Mouse (Mus musculus) left cerebral cortex, postnatal 36 days (tissue): Measurements from ENCODE around the gene Mtrr. TPM values are rescaled to one million over a fixed set of nuclear protein-coding genes. Genes with fewer than 3 reads are reported as not detected.

Source experiments
- DNase-seq, 2 experiments: peaks; one replicate each; pipeline ENCODE4 v3.0.0; 2021 to 2022; ENCODE audit warnings: low spot score in 2 of 2, mixed read lengths in 1 of 2
- intact Hi-C: fragments of 180-260 bp; cut with DNase I; formaldehyde crosslinking; loops from one replicate; pipeline ENCODE4 v1.15.1; 2025
- total RNA-seq, 2 experiments: library from RNA; stranded (reverse); gene quantifications; 2 replicates each; pipeline ENCODE4 v1.2.3; 2021

The Mtrr gene
- 10 to 100 TPM; 14.3 to 19.3 TPM for total RNA-seq

- peak; percentile 99 for DNase-seq
- intact Hi-C loops = loop anchor here (10.0 kb wide), 1 partner anchor 1033 kb away; the partner anchor contains the start of gene Srd5a1
Measured at GRCm38 (mm10) chr13:68581747-68582516, at the start of gene Mtrr, which contains the start of gene Fastkd3. TSS of gene Mtrr (minus strand) at chr13:68582149. TSS of gene Fastkd3 (plus strand) at chr13:68582234.

DNA sequence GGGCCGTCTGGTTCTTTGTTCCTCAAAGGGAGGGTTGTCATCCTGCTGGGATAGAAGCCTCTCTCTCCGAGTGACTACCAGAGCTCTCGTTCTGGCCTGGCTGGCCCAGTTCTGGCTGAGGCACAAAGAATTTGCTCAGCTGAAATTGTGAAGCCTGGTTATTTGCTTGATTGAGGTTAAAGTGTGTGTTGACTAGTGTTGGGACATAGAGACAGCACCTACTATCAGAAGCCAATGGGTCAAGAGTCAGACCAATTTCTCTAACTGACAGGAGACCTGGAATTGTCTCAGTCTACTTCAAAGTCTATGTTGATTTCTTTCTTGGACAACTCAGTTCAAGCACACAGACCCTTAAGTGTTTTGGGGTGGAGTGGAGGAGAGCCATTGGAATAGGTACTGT, 45.1 kb upstream of the Mtrr start:
- intact Hi-C loops = no loop called here
- no peak for DNase-seq

- intact Hi-C loops = loop anchor here (5.0 kb wide), 1 partner anchor 840 kb away; no protein-coding TSS in a partner anchor
- DNase-seq = no peak
Measured at GRCm38 (mm10) chr13:68622792-68623191, 40.8 kb upstream of the Mtrr start.

GRCm38 (mm10) chr13:68607652-68608405, 25.9 kb upstream of the Mtrr start:
- intact Hi-C loops = no loop called here

GRCm38 (mm10) chr13:68605689-68606126, 23.8 kb upstream of the Mtrr start:
- intact Hi-C loops = no loop called here
- DNase-seq = peak in 1 of 2 experiments; percentile 23

More at GRCm38 (mm10) chr13:68607652-68608405, 25.9 kb upstream of the Mtrr start:
- DNase-seq = peak in 1 of 2 experiments; percentile 17

DNA sequence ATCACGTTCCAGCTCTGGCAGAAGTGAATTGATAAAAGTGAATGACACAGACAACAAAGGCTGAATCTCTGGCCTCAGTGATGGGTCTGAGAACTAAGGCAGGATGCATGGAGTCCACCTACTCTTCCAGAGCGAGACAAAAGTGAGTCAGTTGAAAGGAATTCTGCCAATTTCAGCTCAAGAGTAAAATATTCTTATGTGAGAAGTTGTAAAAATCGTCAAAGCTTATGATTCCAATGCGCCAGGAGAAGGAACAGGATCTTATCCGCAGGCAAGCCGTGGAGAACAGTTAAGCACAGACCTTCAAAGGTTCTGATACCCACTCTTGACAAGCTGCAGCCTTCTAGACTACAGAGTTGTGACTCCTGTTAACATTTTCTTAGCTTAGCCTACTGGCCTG, 21.1 kb upstream of the Mtrr start:
- DNase-seq = peak in 1 of 2 experiments; percentile 27

DNA sequence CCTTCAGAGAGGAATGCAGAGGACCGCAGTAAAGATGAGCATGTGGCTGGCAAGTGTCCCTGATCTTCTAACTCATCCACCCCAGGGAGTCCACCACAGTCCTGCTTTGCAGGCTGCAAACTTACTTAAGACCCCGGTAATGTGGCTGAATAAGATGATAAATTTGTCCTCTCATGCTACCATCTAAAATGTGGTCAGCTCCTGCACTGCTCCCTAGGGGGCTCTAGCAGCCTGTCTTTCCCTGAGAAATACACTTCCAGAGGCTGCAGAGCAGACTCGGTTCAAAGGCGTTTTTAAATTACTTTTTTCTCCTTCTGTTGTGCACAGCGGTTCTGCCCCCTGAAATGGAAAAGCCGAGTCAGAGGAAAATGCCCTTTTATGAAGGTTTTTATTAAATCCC, 19.2 kb upstream of the Mtrr start:
- DNase-seq = peak in 1 of 2 experiments; percentile 46
- intact Hi-C loops = loop anchor here (2.0 to 5.0 kb wide), 3 partner anchors 396 to 886 kb away; partner anchors contain the start of gene Adcy2

More for the DNA sequence above, 21.1 kb upstream of the Mtrr start:
- intact Hi-C loops = loop anchor here (5.0 kb wide), 2 partner anchors 394 to 884 kb away; partner anchors contain the start of gene Adcy2

- intact Hi-C loops = loop anchor here (10.0 kb wide), 1 partner anchor 476 kb away; no protein-coding TSS in a partner anchor
- DNase-seq = no peak
Measured at GRCm38 (mm10) chr13:68598953-68599352, 17.0 kb upstream of the Mtrr start.

DNA sequence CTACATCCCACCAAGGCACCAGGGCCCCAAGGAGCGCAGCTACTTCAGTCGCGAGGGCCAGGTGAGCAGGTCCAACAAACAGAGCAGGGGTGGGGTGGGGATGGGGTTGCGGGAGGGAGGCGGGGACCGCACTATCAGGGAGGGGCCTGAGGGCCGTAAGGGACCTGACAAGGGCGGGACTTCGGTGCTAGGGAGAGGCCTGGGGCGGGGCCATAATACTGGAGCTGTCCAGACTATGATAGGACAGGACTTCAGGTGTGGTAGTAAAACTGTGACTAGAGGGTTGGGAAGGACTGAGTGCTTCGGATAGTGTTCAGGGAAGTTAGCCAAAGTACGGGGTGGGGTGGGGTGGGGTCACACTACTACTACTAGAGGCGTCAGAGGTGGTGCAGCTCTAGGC, 15.7 kb upstream of the Mtrr start:
- intact Hi-C loops = loop anchor here (10.0 kb wide), 1 partner anchor 477 kb away; no protein-coding TSS in a partner anchor
- peak in 1 of 2 experiments; percentile 24 for DNase-seq

GRCm38 (mm10) chr13:68597199-68597598, 15.2 kb upstream of the Mtrr start, which contains the start of gene 1700001L19Rik:
TSS of gene 1700001L19Rik (plus strand) at chr13:68597421.
- DNase-seq = peak in 1 of 2 experiments; percentile 52
- intact Hi-C loops = loop anchor here (10.0 kb wide), 1 partner anchor 478 kb away; no protein-coding TSS in a partner anchor

DNA sequence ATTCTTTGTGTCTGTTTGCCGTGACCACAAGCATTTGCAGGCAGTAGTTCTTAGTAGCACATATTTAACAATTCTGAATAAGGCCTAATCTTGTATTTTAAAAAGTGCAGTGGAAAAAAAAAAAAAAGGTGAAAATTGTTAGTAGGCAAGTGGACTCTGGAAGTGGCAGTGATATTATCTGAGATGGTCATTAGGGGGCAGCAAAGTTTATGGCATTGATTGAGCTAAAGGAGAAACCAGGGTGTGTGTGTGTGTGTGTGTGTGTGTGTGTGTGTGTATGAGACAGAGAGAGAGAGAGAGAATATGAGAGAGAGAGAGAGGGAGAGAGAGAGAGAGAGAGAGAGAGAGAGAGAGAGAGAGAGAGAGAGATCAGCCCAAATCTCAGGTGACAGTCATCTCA, 11.8 kb upstream of the Mtrr start:
- no peak for DNase-seq
- intact Hi-C loops = loop anchor here (10.0 kb wide), 1 partner anchor 481 kb away; no protein-coding TSS in a partner anchor

DNA sequence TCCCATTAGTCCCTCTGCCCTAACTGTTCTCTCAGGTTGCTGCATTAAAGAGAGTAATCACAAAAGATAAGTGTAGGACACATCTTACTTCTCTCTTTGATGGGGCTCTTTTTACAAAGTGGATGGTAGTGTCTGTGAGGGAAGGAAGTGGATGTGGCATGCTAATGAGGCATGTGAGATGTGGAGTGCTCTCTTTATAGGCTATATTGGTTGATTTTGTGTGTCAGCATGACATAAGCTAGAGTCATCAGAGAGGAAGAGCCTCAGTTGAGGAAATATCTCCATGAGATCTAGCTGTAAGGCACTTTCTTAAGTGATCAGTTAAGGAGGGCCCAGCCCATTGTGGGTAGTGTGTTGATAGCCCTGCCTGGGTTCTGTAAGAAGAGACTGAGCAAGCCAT, 6.4 kb upstream of the Mtrr start:
- intact Hi-C loops = loop anchor here (10.0 kb wide), 1 partner anchor 1026 kb away; the partner anchor contains the start of gene Srd5a1
- DNase-seq = no peak

DNA sequence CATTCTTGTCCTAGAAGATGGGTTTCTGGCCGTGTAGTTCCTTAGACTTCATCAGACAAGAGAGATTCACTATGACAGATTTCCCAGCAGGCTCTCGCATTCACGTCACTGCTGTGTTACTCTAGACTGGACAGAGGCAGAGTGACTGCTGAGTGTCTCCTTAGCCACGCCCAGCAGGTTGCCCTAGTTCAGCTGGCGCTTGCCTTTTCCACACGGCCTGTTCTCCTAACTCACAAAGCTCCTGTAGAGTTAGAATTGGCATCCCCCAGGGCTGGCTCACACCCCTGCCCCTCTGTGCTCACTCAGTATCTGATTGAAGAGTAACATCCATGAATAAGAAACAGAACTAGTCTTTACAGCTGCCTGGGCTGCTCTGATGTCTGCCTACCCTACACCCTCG, 3.5 kb upstream of the Mtrr start:
- no peak for DNase-seq
- intact Hi-C loops = loop anchor here (10.0 kb wide), 1 partner anchor 1029 kb away; the partner anchor contains the start of gene Srd5a1

DNA sequence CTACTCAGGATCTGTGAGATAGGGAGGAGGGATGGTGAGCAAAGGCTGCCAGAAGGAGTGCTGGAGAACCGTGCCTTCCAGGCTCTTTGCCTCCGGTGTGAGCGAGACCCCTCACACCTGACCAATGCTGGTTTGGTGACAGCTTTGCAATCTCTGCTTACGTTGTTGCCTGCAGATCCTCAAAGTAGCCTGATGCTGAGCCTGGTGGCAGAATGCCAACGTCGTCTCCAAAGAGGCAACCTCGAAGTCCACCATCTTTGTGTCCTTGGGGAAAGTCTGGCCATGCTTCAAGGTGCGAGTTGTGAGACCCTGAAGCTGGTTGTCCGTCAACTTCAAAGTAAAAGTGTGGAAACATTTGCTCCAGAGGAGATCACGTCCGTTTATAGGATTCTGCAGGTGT, 2.0 kb upstream of the Mtrr start:
- DNase-seq = no peak
- intact Hi-C loops = loop anchor here (10.0 kb wide), 1 partner anchor 1031 kb away; the partner anchor contains the start of gene Srd5a1

DNA sequence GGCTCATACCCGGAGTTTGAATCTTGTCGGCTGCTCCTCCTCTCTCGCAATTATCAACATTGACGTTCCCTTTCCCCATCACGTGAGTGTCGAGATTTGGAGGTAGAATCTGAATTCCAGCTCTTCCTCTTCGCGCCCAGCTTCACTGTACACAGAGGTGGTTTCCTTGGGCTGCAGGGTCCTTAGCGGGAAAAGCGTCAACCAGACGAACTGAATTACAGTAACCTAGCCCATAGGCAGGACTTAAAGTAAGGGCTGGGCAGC, 500 bp upstream of the Mtrr start:
- no peak for DNase-seq
- intact Hi-C loops = loop anchor here (10.0 kb wide), 1 partner anchor 1032 kb away; the partner anchor contains the start of gene Srd5a1

- no peak for DNase-seq
- intact Hi-C loops = loop anchor here (10.0 kb wide), 1 partner anchor 1034 kb away; the partner anchor contains the start of gene Srd5a1
Measured at GRCm38 (mm10) chr13:68581086-68581740, 736 bp downstream of the Mtrr start.

GRCm38 (mm10) chr13:68577945-68578344, 4.0 kb downstream of the Mtrr start:
- peak; percentile 41 to 42 for DNase-seq
- intact Hi-C loops = no loop called here

DNA sequence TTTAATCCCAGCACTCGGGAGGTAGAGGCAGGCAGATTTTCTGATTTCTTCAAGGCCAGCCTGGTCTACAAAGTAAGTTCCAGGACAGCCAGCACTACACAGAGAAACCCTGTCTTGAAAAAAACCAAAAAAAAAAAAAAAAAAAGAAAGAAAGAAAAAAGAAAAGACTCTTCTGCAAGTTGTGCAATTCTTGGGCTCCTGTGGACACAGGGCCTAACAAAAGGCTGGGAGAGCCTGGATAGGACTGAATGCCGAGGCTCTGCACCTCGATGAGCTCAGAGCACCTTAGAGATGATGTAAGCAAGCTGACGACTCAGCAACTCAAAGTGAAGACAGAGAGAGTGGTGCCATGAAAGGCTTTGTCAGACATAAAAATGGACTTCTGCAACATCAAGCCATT, 7.6 kb downstream of the Mtrr start:
- DNase-seq = no peak
- intact Hi-C loops = no loop called here
